Mouse (Mus musculus): ENCODE results near the gene Serpinb7. TPM values are rescaled to one million over a fixed set of nuclear protein-coding genes. Genes with fewer than 3 reads are reported as not detected.

Serpinb7 gene
- polyA plus RNA-seq (2015; fragmentation: Illumina TruSeq; extraction: RNeasy Lipid Tissue Mini Kit (QIAGEN cat#74804); ENCODE audit: insufficient read depth, low read depth, low replicate concordance): not detected

DNA sequence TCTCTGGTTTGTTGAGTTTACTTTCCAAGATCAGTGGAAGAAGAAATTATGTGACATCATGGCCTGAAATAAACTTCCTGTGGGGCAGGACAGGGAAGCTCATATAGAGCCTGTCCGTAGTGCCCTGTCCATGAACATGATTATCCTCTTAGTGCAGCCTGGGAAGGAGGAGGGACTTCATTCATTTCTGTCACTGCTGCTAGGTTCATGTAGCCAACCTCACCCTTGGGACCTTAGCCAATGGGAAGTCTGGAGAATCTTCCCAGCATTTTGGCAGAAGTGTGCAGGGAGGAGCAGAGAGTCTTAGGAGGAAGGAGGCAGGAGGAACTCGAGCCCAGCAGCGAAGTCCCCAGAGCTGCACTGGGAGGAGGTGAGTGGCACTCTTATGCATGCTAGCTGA lies at the start of gene Serpinb7:
Gene Serpinb7, plus strand, starts transcription at position 301 of the 400 bp plus-strand sequence.

DNA sequence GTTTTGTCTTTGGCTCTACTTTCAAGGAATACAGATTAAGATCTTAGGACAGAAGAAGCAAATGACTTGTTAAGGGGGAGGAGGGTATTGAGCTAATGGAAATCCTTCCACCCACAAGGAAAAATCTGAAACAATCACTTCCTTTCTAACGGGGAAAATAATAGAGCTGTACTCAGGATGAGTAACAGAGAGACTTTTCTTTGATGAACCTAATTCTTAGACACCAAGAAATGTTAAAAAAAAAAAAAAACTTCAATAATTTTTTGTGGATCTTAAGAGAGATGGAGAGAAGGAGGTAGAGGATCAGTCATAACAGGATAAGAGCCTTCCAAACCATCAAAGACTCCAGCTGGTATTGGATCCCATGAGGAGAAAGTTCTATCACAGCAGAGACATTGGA lies 38.6 kb upstream of the Serpinb7 start, which contains the start of gene Serpinb11:
Gene Serpinb11, plus strand, starts transcription at position 301 of the 400 bp plus-strand sequence.

Other genes starting within 250 kb of the Serpinb7 start
- gene Serpinb3b, start 121.3 kb upstream of the Serpinb7 start, polyA plus RNA-seq (2015; fragmentation: Illumina TruSeq; extraction: RNeasy Lipid Tissue Mini Kit (QIAGEN cat#74804); ENCODE audit: insufficient read depth, low read depth, low replicate concordance): not detected
- gene Serpinb3c, start 121.3 kb upstream of the Serpinb7 start, polyA plus RNA-seq (2015; fragmentation: Illumina TruSeq; extraction: RNeasy Lipid Tissue Mini Kit (QIAGEN cat#74804); ENCODE audit: insufficient read depth, low read depth, low replicate concordance): not detected
- not detected for gene Serpinb11, start 38.5 kb upstream of the Serpinb7 start, polyA plus RNA-seq (2015; fragmentation: Illumina TruSeq; extraction: RNeasy Lipid Tissue Mini Kit (QIAGEN cat#74804); ENCODE audit: insufficient read depth, low read depth, low replicate concordance)
- gene Serpinb2, start 111.8 kb downstream of the Serpinb7 start, polyA plus RNA-seq (2015; fragmentation: Illumina TruSeq; extraction: RNeasy Lipid Tissue Mini Kit (QIAGEN cat#74804); ENCODE audit: insufficient read depth, low read depth, low replicate concordance): not detected
- gene Serpinb8, start 190.4 kb downstream of the Serpinb7 start, polyA plus RNA-seq (2015; fragmentation: Illumina TruSeq; extraction: RNeasy Lipid Tissue Mini Kit (QIAGEN cat#74804); ENCODE audit: insufficient read depth, low read depth, low replicate concordance): 1.7 TPM